Mouse (Mus musculus) megakaryocyte, embryonic 14.5 days (primary cell): ENCODE data around the gene Spata31d1d.

Experiments used
- FLI1 ChIP-seq: IDR thresholded peaks from 2 replicates; pipeline ENCODE4 v1.6.1; 2012; ENCODE audit warnings: low read length, inconsistent platforms, mixed read lengths
- GATA1 ChIP-seq: IDR thresholded peaks from 3 replicates; pipeline ENCODE4 v1.6.1; 2012; ENCODE audit warnings: mixed read lengths, low read length, inconsistent platforms, borderline replicate concordance

GRCm38 (mm10) chr13:59695781-59696180 lies 35.8 kb downstream of the Spata31d1d start:
- no peak for TF ChIP-seq GATA1
- no peak for TF ChIP-seq FLI1
